Mouse (Mus musculus): ENCODE measurements around the gene Tm7sf3.

DNA sequence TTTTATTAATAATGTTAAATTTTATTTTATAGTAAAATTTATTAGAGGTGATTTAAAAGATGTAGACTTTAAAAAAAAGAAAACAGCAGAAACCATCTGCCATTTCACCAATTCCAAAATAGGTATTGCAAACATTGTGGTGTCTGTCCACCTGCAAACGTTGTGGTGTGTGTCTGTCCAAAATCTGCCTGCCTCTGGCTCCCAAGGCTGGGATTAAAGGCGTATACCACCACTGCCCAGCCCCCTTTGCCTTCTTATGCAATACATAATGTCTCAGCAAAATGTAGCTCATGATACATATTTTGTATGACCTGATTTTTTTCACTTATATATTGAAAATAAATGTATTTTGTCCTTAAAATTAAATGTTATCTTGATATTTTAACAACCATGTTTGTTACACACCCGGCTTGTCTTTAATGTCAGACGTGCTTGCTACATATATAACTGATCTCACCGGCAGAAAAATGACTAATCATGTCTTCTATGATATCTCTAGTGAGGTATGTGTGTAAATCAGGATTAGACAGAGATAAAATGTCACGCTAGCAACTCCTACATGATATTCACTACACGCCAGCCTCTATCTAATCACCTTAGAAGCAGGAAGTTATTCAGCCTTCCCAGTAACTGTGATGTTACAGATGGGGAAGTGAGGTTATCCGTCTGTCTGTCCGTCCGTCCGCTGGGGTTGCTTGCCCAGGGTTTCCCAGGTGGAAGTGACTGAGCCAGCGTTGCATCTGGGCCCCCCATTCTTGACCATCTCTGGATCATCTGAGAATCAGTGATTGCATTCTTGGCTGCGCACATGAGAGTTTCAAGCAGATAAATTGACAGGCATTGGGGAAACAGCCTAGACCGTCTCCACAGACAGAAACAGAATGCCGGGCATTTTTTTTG is 28.6 kb upstream of the Tm7sf3 start:
- TF ChIP-seq FLI1 (IDR thresholded peaks at IDR 0.05; ENCODE audit: low read length) (no peak), GATA1 (IDR thresholded peaks at IDR 0.05; ENCODE audit: borderline replicate concordance, low read length) (no peak)

Measured in megakaryocyte, embryonic 14.5 days (primary cell).